Mouse (Mus musculus) right cerebral cortex, postnatal 4 days (tissue): ENCODE measurements around the gene Olfr1138.

Source experiments
- DNase-seq: peaks from one replicate; pipeline ENCODE4 v3.0.0-alpha.2; 2022

Gene Olfr1138

GRCm38 (mm10) chr2:87739878-87740277 is at the start of gene Olfr1138:
TSS of gene Olfr1138 (minus strand) at chr2:87739978.
- no peak for DNase-seq

GRCm38 (mm10) chr2:87779183-87779582 is 39.4 kb upstream of the Olfr1138 start, which contains the start of gene Olfr152:
TSS of gene Olfr152 (plus strand) at chr2:87779483.
- DNase-seq: no peak

GRCm38 (mm10) chr2:87776143-87776542 is 36.4 kb upstream of the Olfr1138 start:
- no peak for DNase-seq

- DNase-seq: no peak
These were observed 14.1 kb upstream of the Olfr1138 start, which contains the start of gene Olfr1141 for GRCm38 (mm10) chr2:87753891-87754290. TSS of gene Olfr1141 (minus strand) at chr2:87753991.

GRCm38 (mm10) chr2:87743452-87743851 is 3.7 kb upstream of the Olfr1138 start, which contains the start of gene Olfr1140:
TSS of gene Olfr1140 (plus strand) at chr2:87743752.
- no peak for DNase-seq

GRCm38 (mm10) chr2:87713079-87713478 is 26.7 kb downstream of the Olfr1138 start, which contains the start of gene Olfr1137:
TSS of gene Olfr1137 (minus strand) at chr2:87713179.
- no peak for DNase-seq

GRCm38 (mm10) chr2:87693847-87694246 is 45.9 kb downstream of the Olfr1138 start, which contains the start of gene Olfr1136:
TSS of gene Olfr1136 (minus strand) at chr2:87693947.
- no peak for DNase-seq
